Mouse (Mus musculus): ENCODE results near the gene Hectd2.

Gene Hectd2

DNA sequence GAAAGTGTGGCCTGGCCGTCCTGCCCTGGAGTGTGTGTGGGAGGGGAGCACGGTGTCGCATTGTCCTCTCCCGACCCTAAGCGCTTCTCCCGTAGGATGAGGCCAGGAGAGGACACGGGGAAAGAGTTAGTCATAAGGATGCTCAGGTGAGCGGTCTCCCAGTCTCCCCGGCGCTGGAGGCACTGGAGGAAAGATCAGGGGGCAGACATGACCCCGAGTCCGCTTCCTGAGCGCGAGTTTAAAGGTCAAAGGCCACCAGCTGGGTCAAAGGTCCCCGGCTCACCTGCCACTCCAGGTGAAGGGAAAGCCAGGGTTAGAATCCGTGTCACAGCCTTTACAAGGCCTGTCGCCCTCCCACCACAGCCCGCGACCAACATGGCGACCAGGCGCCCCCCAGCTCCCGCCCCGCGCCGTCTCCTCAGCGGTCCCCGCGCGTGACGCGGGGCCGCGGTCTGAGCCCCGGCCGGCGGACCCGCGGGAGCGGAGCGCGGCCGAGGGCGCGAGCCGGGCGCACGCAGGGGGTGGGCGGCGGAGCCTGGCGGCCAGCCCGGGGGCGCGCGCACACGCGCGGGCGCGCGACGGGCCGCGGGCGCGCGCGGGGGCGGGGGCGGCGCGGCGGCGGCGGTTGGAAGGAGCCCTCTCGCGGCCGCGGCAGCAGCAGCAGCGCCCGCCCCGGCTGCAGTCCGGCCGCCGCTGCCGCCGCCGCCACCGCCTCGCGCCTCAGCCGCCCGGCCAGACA, at the start of gene Hectd2:
Hectd2 (plus strand) TSS at position 594 of the 739 bp plus-strand sequence.
- DNase-seq: peak; percentile 60

DNA sequence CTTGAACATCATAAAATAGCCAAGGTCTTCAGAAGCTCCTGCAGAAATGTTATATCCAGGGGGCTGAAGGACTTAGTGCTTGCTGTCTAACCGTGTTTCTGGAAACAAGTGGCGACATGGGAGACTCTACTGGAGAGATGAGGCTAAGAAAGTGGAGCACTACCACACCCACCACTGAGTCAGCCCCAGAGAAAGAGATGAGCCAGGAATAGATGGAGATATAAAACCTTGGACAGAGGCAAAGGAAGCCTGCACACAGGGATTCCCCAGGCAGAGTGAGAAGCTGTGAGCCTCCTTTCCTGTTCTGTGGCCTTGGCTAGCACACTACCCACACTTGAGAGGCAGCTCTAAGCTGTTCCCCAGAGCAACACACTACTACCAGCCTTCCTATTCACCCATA, 49.7 kb upstream of the Hectd2 start:
- DNase-seq: no peak

DNA sequence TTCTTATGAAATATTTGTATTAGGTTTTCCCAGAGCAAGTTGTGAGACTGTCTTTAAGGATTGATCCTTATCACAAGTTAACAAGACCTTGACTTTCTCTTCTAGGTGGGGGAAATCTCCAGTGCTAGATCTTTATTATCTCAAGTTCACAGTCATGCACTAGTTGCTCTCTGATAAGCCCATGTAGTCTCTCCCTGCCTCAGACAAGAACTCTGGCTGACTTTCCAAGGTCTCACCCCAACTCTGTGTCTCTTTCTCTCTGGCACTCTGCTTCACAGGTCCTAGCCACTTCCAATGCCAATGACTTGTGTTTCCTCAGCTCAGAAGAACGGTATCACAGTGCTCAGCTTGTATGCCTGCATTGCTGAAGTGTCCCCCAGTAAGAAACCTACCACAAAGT, 43.1 kb upstream of the Hectd2 start:
- DNase-seq: no peak

DNA sequence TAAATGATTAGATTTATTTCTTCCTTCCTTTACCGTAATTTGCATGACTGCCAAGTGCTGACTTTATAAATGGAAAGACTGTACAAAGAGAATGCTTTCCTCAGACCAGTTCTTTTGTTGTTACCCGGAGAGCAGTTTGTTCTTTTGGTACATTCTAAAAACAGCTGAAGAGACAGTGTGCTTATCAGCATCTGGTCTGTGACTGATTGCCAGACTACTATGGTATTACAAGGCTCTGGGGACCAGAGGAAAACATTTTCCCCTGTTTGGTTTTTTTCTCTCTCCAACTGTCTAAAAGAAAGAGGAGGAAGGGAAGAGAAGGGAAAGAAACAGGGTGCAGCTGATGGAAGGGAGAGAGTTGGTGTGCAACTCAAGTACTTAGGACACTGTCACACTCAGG, 36.0 kb upstream of the Hectd2 start:
- DNase-seq: no peak

DNA sequence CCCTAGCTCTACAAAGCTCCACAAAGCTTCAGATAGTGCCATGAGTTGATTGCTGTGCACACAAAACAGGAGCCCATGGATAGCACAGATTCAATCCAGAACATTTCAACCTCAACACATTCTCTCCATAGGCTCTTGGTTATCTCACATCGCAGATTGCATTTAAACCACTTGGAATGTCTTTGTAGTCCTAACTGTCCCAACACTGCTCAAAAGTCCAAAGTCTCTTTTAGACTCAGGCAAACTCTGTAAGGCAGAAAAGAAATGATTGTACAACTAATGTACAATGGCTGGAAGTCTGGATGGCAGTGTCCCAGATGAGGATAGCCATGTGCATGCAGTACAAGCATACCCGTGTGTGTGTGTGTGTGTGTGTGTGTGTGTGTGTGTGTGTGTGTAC, 32.9 kb upstream of the Hectd2 start:
- DNase-seq: no peak

DNA sequence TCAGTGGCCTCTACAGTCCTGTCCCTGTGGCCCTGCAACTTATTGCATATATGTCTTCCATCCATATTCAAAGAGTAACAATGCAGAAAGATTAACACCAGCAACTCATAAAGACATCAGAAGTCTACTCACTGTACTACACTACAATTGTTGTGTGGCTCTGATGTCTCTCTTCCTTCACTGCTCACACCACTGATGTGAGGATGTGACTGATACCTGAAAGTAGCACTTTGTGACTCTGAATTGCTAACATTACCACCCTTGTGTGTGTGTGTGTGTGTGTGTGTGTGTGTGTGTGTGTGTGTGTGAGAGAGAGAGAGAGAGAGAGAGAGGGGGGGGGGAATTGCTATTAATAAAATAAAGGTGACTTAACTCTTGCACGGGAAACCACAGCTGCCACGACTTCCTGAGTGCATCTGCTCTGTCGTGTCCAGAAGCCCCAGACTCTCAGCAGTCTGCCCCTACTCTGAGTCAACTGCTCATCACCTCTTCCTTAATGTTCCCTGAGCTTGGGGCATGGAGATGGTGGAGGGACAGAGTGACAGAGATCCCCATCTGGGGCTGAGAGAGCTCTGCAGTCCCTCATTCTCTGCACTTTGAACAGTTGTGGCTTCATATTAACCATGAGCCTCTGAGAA, 31.8 kb upstream of the Hectd2 start:
- DNase-seq: no peak

DNA sequence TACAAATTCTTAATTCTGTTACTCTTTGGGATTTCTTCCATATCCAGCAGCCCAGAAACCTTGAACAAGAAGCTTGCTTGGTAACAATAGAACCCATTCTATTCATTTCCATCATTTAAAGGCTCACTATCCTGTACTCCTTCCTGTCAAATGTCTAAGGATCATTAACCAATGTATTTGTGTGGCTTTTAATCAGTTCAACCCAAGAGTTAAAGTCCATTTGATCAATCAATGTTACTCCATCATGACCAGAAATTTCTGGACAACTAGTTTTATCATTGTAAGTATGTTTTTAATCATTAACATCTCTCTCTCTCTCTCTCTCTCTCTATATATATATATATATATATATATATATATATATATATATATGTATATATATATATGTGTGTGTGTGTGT, 29.4 kb upstream of the Hectd2 start:
- DNase-seq: no peak

DNA sequence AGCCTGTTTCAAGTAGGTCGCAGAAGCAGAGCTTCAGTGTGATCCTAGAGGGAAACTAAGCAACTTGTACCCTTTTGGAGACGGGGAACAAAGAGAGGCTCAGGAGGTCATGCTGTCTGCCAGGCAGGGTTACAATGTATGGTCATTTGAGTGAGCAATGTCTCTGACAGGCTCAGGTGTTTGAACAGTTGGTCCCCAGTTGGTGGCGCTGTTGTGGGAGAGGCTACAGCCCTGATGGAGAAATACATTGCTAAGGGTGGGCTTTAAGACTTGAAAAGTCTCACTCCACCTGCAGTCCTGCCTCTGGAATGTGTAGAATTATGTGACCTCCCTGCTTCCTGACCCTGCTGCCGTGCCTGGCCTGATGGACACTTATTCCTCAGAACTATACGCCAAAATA, 21.4 kb upstream of the Hectd2 start:
- no peak for DNase-seq

DNA sequence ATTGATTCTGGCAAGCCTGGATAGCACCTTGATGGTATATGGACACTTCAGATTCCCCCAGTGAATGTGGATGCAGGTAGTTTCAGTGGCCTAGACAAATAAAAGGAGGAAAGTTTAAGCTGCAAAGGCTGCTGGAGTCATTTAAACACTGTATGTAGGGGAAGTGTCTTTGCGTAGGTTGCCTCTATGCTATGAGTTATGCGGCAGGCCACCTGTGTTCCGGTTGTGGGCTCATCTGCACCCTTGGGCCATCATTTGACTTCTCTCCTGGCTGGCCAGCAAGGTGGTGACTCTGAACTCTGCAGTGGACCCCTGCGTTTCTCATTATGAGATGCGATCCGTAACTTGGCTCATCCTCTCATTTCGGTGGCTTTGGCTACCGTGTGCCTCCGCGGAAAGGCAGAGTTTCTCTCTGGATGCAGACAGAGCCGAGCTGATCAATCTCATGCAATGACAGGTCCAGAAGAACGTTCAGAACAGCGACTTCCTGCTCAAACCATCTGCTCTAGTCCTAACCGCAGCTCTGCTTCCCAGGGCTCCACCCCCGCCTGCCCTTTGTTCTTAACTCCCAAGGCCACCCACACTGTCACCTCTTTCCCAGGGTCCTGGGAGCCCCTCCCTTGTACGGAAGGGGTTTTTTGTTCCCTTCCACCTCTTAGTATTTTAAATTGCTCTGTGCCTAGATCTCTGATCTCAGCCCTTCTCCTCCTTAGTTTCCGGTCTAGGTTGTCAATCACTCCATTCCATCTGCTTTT, 20.3 kb upstream of the Hectd2 start:
- peak; percentile 13 for DNase-seq

DNA sequence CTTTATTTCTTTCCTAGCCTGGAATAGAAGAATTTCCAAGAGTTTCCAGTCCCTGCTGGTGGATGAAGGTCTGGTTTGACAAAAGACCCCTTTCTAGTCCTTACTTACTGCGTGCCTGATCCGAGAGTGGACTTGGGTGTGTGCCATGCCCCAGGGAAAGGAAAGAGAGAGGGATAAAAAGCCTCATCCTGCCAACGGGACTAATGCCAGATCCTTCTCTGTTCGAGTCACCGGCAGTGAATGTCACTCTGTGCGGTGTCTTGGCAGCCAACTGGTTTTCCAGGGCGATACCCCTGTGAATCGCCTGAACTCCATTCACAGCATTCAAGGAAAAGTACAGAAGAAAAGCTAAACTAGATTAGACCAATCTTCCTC, 19.7 kb upstream of the Hectd2 start:
- DNase-seq: peak; percentile 13

DNA sequence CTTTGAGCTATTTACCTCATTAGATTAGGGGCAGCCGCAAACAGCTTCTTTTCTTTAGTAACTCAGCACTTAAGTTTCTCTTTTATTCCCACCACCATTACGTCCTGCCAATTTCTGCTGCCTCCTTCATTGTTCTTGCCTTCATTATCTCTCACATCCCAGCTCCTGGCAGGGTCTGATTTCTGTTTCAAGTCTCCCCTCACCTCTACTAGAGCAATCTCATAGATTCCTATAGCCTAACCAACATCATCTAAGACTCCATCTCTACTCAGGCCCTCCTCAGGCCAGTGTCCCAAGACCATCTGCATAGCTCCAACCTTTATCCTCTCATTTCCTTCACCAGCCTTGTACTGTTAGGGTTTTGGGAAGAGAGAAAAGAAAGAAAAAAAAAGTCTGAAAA, 19.3 kb upstream of the Hectd2 start:
- no peak for DNase-seq

DNA sequence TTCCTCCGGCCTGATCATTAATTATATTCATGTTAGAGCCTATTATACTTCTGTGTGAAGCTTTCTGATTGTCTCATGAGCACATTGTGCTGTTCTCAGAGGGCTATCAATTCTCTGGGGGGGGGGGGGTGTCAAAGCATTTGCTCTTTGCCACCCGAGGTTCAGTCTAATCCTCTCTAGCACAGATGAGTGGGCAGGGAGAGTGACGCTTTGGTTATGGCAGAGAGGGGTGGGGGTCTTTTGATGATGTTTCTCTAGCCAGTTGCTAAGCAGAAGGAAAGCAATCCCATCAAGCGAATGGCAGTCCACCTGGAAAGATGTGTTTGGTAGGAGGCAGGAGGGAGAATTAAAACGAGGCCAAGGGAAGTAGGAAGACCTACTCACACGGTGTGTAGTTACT, 18.6 kb upstream of the Hectd2 start:
- no peak for DNase-seq

DNA sequence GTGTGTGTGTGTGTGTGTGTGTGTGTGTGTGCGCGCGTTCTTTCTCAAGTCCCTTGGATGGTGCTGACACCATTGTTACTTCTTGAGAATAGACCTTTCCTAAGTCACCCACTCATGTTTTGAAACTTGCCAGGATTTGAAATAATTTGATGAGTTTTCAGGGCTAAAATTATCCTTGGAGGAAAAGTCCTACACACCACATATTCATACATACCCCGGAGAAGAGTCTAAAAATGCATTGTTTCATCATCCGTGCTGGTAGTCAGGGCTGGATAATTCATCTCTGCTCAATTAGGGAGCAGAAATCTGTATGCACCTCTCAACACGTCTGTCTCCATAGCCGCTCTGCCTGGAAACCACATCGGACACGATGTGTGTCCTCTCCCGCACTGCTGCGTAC, 17.5 kb upstream of the Hectd2 start:
- no peak for DNase-seq

DNA sequence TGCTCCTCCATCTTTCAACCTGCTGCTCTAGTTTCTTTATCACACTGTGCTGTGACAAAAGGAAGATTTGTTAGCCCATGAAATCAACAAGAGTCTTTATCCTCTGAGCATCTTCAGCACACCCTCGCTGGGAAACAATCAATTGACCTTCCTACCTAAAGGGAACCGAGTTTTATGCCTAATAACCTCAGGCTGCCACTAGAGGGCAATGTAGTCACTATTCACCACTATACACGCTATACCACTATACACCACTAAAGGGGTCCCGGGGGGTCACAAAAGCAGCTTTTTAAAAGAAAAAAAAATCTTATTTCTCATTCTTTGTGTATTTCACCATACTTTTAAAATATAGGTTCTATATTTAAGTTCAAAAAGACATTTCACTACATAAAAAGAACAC, 15.9 kb upstream of the Hectd2 start:
- peak; percentile 56 for DNase-seq

DNA sequence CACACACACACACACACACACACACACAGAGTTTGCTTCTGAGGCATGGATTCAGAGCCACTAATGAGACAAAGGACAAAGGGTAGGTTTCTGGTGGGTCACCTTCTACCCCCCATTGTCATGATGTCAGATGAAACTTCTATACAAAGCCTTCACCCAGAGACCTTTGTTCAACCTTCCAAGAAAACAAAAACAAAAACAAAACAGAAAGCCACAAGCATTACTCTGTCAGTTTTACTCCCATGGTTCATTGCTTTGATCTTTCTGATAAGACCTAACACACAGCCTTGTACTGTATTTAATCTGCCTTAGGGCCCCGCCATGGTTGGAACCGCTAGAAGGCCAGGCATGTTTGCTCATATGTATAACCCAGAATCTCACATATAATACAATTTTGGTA, 15.1 kb upstream of the Hectd2 start:
- DNase-seq: no peak

DNA sequence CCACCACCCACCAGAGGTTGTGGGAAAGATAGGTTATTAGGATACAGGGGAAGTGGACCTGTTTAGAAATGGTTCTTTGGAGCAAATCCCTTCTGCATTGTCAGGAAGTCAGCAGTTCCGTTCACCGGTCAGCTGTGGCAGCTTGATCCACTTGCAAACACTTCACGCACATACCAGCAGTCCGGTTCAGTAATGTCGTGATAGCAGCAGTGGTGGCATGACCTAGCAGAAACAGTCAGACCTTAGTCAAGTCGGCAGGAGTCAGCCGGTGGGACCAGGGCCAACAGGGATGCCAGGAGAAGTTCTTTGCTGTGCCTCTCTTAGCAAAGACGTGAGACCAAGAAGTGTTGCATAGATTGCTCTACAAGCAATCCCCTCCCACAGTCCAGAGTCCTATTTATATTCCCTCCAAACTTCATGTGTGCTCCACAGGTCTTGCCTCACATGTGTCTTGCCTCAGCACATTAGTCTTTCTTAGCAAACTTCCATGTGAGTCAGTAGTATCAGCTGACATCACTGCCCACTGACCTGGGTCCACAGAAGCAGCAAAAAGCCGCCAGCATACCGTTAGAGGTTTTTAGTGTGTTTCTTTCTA, 14.3 kb upstream of the Hectd2 start:
- no peak for DNase-seq

DNA sequence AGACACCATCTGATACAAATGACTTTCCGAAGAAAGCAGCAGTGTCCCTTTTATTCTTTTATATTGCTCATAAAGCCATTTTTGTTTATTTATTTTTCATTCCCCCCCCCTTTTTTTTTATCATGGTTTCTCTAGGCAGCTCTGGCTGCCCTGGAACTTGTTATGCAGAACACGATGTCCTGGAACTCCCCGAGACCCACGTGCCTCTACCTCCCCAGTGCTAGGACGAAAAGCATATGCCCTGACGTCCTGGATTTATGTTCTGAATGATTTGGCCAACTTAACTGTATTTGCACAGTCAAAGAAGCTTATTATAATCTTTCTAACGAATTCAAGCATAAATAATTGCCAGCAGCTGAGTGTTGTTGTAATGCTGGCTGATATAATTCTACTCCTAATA, 13.7 kb upstream of the Hectd2 start:
- DNase-seq: no peak

DNA sequence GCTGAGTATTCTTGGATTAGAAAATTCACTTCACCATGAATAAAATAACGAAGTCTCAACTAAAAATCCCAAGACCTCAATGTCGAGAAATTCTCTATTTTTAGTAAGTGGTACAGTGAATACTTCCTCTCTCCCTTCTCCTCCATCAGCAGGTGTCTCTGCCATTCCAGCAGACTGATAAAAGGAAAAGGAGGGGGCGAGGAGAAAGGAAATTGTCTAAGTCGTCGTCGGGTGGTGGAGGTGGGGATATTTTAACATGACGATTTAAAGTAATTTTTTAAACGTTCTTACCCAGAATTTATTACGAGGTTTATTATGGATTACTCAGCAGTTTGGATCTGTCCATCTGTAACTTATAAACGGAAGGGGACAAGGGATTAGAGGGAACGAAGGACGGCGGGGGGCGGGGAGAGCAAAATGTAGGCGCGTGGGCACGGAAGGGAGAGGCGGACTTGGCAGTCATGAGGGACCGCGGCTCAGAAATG, 836 bp upstream of the Hectd2 start:
- DNase-seq: no peak

DNA sequence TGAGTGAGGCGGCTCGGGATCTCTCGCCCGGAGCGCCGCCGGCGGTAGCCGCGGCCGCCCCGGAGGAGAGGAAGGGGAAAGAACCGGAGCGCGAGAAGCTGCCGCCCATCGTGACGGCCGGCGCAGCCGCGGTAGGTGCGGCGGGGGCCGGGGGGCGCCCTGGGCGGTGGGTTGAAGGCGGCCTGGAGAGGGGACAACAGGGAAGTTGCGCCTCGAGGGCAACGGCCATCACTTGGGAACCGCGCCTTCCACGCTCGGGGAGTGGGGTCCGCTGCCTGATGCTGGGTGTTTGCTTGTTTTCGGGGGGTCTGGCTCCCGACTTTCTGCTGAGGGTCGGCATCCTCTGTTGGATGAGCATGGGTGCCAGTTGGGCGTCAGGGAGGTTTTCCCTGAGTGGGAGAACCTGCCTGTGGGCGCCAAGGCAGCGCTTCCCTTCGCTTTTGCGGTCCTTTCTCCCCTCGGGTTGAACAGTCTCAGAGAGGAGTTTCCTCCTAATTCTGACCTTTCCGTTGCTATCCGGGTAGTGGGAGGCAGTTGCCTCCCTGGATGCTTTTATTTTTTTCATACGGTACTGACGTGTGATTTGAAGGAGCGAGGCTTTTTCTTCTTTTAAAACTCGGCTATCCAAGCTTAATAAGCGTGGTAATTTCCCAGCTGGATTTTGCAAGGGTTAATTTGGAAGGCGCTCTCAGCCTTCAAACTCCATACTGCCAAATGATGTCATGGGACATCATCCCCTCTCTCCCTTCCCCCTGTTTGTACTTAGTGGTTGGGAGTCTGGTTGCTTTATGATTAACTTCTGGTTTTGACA, 551 bp downstream of the Hectd2 start:
- peak; percentile 24 for DNase-seq

DNA sequence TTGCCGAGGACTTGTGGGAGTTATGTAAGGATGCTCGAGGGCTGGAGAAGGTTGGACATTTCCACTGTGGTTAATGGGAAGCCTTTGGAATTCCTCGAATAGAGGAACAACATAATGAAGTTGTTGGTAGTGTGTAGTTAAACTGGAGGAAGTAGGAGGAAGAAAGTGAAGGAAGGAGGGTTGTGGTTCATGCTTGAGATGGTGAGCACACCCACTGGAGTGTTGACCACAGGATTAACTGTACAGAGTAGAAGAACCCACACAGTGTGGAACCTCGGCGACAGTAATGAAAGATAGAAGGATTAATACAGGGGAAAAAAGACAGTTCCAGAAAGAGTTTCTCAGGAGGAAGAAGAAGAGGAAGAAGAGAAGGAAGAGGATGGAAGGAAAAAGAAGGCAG, 4.9 kb downstream of the Hectd2 start:
- no peak for DNase-seq

DNA sequence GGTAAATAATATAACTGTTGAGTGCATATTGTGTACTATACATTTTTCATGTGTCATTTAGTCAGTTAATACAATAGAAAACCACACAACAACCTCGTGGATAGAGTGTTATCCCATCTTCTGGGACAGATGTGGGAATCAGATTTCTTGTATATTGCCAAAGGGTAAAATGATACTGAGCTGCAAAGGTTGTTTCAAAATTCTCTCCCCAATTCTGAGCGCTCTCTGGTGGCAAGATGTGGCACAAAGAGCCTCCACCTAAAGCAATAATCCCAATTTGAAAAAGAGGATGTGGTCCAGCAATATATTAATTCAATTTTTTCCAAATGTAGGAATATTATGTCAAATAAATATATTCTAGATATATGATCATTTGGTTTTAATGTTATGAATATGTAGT, 5.7 kb downstream of the Hectd2 start:
- no peak for DNase-seq

DNA sequence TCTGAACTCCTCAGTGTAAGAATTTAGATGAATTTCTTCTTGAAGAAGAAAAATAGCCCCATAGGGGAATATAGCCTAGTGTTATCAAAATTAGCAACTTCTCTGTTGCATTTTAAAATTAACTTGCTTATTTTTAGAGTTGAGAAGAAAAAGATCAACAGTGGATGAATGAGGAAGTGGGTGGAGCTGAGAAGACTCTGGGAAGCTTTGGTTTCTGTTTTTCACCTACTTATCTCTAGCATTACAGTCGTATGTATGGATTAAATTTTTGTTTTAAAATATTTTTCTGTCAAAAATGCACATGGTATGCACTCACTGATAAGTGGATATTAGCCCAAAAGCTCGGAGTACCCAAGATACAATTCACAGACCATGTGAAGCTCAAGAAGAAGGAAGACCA, 6.7 kb downstream of the Hectd2 start:
- DNase-seq: no peak

DNA sequence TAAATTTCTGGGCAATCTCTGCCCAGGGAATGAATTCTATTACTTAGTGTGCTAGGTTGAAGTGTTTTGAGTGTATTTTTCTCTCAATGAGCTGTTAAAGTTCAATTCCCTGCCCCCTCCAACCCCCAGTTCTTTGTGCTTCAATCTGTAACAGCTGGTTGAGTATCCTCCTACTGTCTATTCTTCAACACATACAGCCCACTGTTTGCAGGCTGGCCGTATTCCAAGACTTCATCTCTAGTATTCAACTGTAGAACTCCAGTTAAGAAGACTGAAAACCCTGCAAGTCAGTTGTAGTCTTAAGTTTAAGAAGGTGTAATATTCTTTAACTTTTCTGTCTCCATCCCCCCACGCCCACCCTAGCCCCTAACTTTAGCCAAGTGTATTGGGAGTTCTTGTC, 10.0 kb downstream of the Hectd2 start:
- no peak for DNase-seq
